Mouse (Mus musculus) olfactory bulb, adult 2 months (tissue): ENCODE results near the gene Msmb.

Experiments used
- CTCF ChIP-seq: fragments of 200-500 bp; IDR thresholded peaks from 2 replicates; pipeline ENCODE4 v1.5.1; 2012; ENCODE audit warnings: low read depth, mild to moderate bottlenecking, low read length, moderate library complexity; ENCODE audit not compliant: insufficient read depth
- POLR2A ChIP-seq: fragments of 200-500 bp; IDR thresholded peaks from 2 replicates; pipeline ENCODE4 v1.6.1; 2012; ENCODE audit warnings: mild to moderate bottlenecking, low read depth, low read length, moderate library complexity; ENCODE audit not compliant: insufficient read depth

- TF ChIP-seq CTCF (no peak), POLR2A (peak; percentile 80)
These were observed 17.9 kb downstream of the Msmb start, which contains the start of gene Ncoa4 for GRCm38 (mm10) chr14:32159690-32160246.
